Mouse (Mus musculus) urinary bladder, postnatal 10 days (tissue): ENCODE data around the gene 1700086D15Rik.

Experiments
- DNase-seq: peaks from one replicate; pipeline ENCODE4 v3.0.0; 2022; ENCODE audit warnings: low spot score

1700086D15Rik gene

DNA sequence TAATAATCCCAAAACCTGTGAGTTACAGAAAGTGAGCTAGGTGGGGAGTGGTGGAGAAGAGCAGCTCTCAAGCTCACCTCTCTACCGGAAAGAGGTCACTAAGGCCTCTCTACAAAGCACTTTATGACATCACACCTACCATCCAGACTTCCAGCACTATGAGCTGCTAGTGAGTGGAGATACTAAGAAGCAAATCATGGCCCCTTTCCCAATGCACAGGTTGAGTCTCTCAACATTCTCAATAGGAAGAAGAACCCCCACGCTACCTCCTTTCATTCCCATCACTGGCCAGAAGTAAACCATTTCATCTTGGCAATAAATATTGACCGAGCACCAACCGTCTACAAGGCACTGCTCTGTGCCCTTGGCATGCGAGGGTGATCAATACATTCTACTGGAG, at the start of gene 1700086D15Rik:
Gene 1700086D15Rik, minus strand, starts transcription at position 101 of the 400 bp plus-strand sequence.
- no peak for DNase-seq

DNA sequence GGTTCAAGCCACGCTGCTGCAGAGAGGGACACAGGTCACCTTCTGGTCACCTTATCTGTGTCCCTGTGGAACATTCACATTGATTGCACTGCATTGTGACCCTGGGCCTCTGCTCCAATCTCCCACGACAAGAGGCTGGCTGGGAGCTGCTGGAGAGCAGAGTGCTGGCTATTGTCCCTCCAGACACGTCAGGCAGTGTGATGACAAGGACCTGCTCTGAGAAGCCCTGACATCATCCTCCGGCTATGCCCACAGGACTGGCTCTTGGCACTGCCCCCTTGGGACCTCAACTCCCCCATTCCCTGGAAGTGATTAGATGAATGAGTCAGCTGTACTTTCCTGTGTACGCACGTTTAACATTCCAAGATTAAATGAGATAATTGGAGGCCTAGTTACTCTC, 49.8 kb upstream of the 1700086D15Rik start:
- DNase-seq, result no peak

DNA sequence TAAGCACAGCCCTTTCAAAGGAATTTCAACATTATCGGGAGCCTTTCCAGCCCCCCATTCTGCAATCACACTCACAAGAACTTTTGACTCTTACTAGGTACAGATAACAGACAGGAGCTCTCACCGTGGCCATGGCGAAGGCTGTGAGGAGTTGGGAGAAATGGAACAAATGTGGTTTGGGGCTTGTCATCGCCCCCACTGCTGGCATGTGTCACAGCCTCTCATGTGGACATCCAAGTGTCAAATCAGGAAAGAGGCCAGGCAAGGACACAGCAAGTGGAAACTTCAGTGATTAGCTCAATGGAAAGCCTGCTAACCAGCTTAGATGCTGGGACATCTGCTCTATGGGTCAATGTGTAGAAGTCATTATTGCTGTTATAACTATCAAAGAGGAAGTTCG, 45.6 kb upstream of the 1700086D15Rik start:
- DNase-seq, result no peak

DNA sequence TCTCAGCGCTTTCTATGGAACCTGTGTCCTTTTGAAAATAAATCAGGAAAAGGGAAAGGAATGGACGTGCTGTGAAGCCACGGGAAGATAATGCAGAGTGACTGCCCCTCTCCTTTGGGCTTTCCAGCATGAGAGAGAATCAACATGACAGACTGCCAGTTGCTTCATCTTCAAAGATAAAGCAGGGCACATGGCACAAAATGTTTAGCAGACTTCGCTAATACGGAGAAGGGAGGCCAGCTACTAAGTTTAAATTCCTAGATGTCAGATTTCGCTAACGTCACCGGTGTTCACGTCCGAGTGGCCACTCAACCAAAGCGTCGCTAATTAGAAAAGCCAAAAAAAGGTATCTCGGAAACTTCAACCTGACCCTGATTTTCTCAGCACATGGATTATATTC, 45.0 kb upstream of the 1700086D15Rik start:
- DNase-seq, result no peak

DNA sequence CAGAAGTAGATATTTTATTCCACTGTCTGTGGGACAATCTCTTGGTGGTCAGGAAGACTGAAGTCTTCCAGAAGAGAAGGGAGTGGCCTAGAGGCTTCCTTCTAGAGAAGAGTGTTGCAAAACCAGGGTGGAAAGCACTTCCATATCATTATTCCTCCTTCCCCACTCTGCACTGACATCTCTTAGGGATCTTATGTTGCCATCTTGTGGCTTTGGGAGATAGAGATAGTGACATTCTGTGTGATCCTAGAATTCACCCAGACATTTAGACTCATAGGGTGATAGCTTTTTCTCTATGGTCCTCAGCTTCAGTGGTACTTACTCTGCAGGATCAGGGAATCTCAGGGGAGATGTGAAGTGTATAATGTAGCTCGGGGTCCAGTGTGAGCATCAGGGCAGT, 43.3 kb upstream of the 1700086D15Rik start:
- no peak for DNase-seq

DNA sequence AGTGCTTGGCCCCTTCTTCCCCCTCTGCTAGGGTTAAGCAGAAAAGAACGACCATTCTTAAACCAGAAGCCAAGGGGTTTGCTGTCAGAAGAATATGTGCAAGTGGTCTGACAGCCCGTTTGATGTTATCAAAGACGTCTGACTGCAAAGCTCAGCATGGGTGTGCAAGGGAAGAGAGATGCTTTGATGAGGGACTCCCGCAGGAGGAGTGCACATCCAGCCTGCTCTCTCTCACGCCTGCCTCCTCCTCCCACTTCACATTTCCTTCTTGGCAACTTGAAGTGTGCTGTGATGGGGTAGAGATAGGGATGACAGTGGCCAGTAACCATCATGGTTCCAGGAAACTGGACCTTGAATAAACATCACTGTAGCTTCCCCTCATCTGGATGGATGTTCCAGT, 42.5 kb upstream of the 1700086D15Rik start:
- DNase-seq, result no peak

DNA sequence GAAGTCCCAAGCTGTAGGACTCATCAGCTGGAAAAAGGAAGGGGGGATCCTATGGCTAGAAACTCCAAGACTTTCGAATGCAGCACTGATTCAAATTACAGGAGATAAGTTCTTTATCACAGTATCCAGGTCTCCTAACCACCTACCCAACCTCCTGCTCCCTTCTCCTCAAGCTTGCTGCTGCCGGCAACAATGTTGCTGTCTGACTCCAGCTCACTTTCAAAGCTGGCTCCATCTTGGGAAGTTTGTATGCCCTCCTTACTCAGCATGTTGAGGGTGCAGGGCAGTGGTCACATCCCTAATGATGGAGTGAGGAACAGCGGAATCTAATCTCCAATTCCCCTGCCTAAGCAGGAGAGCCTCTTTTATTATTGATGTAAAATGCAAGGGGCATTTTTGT, 38.3 kb upstream of the 1700086D15Rik start:
- DNase-seq, result no peak

DNA sequence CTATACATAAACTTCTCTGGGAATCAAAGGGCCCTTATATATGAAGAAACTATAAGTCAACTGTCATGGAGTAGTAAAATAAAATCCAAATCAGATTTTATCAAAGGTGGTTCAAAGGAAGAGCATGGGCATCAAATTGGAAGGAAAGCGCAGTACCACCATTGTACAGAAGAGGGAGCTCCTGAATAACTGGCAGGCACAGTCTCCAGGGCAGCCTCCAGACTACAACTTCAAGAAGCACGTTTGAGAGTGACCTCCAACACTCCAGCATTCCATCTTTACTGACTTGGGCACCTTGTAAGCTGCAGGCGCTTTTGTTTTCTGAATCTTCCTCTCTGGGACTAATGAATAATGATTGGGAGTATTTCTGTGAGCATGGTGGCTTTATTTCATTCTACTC, 37.6 kb upstream of the 1700086D15Rik start:
- no peak for DNase-seq

DNA sequence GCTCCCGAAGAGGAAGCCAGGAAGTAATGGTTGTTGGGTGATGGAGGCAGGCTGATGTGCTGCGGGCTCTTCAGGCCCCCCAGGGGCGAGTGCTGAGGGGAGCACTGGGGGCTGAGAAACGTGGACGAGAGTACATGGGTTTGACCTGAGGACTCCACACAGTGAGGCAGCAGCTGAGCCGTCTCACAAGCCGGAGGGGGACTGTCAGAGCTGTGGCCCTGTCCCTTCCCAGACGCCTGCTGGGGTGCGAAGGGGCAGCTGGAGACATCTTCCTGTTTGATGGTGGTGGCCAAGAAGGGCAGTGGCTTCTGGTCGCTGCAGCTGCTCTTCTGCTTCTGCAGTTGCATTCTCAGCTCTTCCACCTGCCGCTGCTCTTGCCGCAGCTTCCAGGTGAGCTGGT, 27.3 kb upstream of the 1700086D15Rik start:
- DNase-seq, result no peak

DNA sequence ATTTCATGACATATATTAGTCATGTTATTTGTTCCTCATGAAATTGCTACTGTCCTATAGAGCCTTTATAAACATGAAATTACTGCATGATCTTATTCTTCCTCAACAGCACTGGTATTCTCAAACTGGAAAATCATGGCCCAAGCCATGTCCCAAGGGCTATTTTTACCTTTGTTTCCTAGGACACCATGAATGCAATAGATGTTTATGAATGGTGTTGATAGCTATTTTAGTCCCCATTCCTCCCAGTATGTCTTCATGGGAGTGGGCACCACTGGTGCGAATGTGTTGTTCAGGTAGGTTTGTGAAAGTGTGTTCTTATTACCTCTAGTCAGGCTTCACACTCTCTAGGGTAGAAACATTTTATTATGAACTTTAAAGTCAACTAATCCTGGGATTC, 25.4 kb upstream of the 1700086D15Rik start:
- no peak for DNase-seq

DNA sequence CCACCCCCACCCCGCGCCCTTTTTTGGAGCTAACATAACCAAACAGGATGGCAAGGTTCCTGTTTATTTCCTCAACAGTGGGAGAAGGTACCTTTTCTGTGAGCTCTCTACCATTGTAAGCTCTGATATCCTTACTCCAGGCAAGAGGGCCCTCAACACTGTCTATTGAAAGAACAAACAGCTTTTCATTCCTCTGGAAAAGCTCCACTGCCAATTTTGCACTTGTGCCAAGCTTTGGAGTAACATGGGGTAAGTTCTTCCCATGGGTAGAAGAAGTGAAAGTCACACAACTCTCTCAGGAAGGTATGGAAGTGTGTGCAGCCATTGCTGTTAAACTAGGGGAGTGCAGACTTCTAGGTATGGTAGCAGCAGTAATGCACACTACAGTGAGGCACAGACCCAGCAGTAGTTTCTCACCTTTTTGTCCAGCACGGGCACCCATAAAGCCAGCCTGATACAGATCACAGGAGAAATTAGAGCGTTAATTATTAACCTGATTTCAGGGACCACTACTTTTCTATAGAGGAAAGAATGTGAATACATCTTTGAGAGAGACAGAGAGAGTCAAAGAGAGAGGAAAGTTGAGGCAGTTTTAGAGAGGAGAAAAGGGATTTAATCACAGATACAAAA, 10.5 kb upstream of the 1700086D15Rik start:
- no peak for DNase-seq

DNA sequence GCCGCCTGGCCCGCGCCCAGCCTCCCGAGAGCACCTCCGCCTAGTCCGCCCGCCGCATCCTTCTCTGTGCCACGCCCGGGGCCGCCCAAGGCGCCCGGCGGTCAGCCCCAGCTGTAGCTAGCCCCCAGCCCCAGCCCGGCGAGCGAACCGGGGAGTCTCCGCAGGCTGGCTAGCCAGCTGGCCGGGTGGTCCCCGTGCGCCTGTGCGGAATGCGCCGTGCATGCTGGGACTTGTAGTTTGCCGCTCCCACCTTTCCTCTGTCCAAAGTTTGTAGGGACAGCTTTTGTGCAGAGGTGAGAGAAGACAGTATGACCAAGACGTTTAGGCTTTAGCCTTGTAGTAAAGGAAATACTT, 3.1 kb upstream of the 1700086D15Rik start, which contains the start of gene Arhgap44:
Gene Arhgap44, minus strand, starts transcription at position 195 of the 354 bp plus-strand sequence.
- no peak for DNase-seq

DNA sequence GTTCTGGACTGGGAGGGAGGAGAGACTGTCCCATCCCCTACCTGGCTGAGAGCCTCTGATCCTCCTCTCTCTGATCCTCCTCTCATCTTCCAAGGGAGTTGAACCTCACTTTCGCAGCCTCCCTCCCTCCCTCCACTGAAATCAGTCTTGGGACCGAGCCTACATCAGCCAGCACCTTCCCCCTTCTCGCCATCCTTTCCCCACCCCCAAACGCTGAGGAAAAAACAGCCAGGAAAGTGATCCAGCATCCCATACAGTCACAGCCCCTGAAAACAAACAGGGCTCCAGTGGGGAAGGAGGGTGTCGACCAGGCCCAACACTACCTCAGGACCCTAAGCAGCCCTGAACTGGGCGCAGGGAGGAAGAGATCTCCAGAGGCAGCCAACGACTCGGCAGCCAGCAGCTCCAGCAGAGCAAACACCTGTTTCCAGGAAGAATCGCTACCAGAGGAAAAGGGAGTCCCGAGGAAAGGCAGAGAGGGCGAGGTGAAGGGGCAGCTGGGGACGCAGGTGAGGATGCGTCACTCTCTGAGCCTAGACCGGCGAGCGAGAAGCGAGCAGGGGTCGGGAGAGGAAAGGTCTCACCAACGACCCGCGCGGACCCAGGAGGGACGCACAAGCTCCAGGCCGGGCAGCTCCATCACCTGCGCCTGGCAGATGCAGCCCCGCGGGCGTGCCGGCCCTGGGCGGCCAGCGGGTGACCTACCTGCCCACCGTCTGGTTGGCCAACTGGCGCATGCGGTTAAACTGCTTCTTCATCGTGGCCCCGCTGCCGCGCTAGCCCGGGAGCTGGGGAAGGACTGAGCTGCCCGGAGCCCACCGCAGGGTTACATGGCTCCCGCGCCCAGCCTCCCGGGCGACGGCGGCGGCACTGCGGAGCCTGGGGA, 2.4 kb upstream of the 1700086D15Rik start:
- no peak for DNase-seq

DNA sequence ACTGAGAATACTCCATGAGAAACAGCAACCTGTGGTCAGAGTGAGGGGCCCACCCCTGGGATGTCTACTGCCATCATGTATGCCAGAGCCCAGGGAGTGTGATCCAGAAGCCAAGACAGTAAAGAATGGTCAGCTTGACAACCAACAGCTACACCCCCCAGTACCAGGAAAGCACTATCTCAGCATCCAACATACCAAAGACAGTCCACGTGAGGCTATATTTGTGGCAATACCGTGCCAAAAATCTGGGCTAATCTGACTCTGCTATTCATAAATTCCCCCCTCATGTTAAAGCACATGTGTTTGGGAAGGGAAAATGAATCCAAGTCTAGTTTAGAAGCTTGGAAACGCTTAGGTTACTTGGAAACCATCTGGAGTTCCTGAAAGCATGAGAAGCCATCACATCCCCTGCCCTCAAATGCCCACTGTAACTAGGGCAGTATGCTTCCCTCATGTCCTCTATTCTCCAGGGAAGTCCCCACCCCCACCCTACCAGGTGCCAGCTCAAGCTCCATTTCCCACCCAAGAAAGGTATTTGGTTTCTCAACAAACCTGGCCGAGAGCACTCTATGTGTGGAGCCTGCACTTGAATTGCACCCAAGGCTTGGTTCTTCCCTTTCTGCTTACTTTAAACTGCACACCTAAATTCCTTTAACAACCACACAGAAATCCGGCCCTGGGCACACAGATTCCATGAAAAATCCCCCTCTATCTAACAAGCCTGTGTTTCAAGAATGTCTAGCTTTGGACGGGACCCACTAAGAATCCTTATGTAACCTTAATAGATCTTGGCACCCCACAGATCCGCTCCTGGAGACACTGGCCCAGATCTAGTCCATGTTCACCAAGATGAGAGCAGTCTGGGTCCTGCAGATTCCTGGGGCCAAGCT, 1.5 kb upstream of the 1700086D15Rik start:
- no peak for DNase-seq

DNA sequence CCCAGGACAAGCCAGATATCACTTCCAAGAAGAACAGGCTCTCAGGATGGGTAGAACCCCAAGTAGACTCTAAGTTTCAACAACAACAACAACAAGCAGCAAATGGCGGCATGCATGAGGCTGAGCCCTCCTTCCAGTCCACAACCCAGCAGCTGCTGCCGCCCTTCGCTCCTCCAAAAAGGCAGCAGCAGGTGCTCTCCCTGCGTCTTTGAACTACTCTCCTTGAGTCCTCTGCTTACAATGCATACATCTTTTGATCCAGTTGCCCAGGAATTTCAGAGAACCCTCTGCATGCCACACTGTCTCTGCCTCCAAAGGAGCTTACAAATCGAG, 1.1 kb downstream of the 1700086D15Rik start:
- no peak for DNase-seq

DNA sequence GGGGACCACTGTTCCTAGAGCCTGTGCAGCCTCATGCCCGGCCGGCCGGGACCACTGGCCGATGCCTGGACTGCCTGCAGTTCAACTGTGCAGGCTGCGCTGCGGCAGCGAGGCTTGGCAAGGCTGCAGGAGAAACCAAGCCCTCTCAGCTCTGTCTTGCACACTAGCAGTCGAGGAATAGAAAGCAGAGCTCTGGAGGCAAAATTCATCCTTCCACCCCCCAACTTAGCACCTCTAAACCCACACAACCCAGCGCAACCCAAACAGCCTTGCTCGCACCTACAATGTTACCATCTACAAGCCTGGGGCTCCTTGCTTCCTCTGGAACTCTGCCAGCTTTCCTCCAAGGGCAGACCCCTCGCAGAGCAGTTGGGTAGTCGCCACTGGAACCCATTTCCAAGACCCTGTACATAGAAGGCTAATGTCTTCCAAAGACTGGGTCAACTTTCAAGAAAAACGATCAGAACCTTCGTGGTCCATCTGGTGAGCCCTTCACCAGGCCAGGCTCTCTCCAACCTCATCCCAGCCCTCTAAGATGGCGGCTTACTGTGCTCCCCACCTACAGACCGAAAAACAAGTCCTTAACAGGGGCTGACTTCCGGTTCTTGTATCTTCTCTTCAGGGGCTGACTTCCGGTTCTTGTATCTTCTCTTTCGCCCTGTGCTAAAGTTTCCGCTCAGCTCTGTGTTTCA, 1.6 kb downstream of the 1700086D15Rik start:
- no peak for DNase-seq

DNA sequence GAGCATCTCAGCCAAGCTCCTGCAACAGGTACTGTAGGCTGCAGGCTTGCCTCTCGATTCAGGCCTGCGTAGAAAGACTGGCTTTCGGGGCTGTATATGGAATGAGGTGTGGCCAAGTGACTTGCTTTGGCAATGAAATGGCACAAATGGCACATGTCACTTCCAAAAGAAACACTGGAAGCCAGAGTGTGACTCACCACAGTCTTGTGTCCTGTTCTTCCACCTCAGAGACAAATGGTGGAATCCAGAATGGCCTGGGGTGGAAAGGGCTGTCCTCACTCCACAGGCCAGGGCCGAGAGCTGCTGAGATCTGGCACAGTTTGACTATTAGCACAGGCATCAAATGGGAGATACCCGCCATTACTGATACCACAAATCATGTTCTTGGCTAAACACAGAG, 6.7 kb downstream of the 1700086D15Rik start:
- DNase-seq, result no peak

DNA sequence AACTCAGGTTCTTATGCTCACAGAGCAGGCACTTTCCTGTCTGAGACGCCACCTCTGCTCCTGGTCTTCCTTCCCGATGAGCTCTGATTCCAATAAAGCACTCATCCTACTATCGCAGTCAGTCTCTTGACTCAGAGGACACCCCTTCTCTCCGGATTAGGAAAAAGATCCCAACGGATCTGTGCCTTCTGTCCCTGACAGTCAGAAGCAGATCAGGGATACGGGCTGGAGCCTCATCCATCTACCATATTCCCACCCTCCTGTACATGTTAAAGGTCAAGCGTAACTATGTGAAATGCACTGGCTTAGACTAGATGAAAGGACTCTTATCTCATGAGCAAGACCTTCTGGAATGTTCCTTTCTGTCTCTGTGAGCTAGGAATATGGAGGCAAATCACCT, 11.2 kb downstream of the 1700086D15Rik start:
- DNase-seq, result no peak

DNA sequence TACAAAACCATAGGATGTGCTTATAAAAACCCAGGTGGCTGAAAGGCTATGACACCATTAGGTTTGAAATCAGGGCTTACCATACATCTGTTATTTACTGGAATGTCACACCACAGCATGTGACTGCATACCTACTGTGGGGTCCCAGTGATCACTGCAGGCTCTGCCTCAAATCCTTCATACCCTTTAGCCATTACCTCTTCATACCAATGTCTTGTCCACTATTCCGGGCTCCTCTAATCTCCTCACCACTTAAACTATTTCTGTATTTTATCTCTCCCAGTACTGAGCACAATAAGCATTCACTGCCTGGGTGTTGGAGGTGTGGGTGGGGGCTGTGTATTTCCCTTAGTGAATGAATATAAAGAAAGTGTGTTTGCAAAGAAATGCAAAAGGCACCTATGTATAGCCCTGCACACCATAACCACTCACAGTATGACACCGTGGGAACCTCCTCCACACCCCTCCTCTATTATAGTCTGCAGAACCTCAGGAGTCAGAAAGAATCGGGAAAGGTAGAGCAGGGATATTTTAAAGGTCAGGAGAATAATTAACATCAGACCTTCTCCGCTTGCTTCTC, 16.8 kb downstream of the 1700086D15Rik start:
- no peak for DNase-seq

DNA sequence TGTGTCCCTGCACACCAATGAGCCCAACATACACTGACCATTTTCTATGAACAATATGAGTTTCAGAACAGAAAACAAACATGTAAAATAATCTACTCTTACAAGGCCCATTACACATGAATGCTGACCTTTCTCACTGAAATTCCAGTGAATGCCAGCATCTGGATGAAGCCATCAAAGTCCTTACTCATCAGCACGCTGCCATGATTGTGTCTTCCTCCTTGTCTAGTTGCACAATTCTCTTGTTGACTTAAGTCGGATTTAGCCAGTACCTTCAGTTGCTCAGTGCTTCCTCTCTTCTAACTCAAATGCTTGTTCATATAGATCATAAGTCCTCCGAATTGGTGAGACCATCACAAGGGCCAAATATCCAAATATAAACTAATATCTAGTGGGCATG, 20.7 kb downstream of the 1700086D15Rik start:
- DNase-seq, result no peak

DNA sequence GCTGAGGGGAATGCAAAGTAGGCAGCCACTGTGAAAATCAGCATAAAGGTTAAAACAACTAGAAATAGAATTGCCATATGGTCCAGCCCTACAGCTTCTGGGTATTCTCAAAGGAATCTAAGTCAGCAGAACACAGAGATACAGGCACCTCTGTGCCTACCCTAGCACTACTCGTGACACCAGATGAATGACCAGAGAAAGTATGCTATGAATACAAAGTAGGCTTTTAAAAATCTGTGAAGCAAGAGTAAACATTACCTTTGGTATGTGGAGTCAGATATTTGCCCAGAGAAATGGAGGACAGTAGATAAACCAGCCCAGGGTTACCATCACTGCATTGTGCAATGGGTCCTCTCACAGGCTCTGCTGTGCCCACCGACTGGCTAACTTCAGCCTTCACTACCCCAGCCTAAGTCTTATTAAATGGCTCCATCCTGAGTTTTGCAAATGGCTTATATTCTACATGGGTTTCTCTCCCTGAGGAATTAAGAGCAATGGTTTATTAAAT, 22.5 kb downstream of the 1700086D15Rik start:
- no peak for DNase-seq
